Mouse (Mus musculus) erythroblast, embryonic 14.5 days (primary cell): ENCODE results near the gene Pde4b.

Experiments
- GATA1 ChIP-seq: IDR thresholded peaks from 2 replicates; pipeline ENCODE4 v1.6.1; 2012; ENCODE audit warnings: low read length, inconsistent platforms, mixed read lengths
- TAL1 ChIP-seq: IDR thresholded peaks from 3 replicates; pipeline ENCODE4 v1.6.1; 2012; ENCODE audit warnings: low read length, inconsistent platforms, mixed read lengths

DNA sequence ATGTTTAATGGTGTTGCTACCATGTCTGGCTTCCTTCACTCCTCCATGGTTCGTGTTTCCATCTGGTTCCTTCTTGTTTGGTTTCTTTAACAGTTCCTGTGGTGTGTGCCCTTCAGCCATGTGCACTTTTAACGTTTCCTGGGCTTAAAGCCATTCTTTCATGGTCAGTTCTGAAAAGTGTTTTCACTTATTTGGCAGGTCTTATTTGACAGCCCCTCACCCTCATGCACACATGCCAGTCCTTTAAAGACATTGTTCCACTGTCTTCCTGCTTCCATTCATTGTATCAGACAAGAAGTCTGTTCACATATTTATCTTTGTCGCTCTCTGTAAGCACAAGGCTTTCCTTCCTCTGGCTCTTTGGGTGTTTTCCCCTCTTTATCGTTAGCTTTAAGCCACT lies 530.4 kb downstream of the Pde4b start:
- TF ChIP-seq TAL1: no peak
- TF ChIP-seq GATA1: no peak
